Mouse (Mus musculus) cerebellum, adult 11-12 months (tissue): ENCODE measurements at regions not wholly inside any gene's neighbourhood (a gene's known extent, or its start where the extent isn't known, plus 50 kb on each side); places are given as distances from the start of the nearest gene placed in this dataset.

ENCODE experiments used
- DNase-seq: peaks from one replicate; pipeline ENCODE4 v3.0.0; 2022

- DNase-seq = no peak
Observed at GRCm38 (mm10) chr5:118426673-118427072, 133.8 kb upstream of the Med13l start.

GRCm38 (mm10) chr5:118428323-118429095, 132.0 kb upstream of the Med13l start:
- DNase-seq = no peak

- DNase-seq = no peak
Observed at GRCm38 (mm10) chr5:118433599-118433998, 126.9 kb upstream of the Med13l start.

GRCm38 (mm10) chr5:118434718-118435555, 125.5 kb upstream of the Med13l start:
- DNase-seq = no peak

GRCm38 (mm10) chr5:118435556-118435950, 124.9 kb upstream of the Med13l start:
- no peak for DNase-seq

- DNase-seq = no peak
Observed at GRCm38 (mm10) chr5:118436035-118436434, 124.4 kb upstream of the Med13l start.

GRCm38 (mm10) chr5:118436474-118437306, 123.8 kb upstream of the Med13l start:
- DNase-seq = no peak

- DNase-seq = no peak
Observed at GRCm38 (mm10) chr5:118437307-118437610, 123.2 kb upstream of the Med13l start.

- DNase-seq = no peak
Observed at GRCm38 (mm10) chr5:118438016-118438415, 122.5 kb upstream of the Med13l start.

GRCm38 (mm10) chr5:118444538-118445251, 115.8 kb upstream of the Med13l start:
- no peak for DNase-seq

- DNase-seq = no peak
Observed at GRCm38 (mm10) chr5:118445252-118445987, 115.1 kb upstream of the Med13l start.

GRCm38 (mm10) chr5:118445988-118446280, 114.5 kb upstream of the Med13l start:
- DNase-seq = no peak

GRCm38 (mm10) chr5:118446878-118447277, 113.6 kb upstream of the Med13l start:
- DNase-seq = no peak

GRCm38 (mm10) chr5:118447366-118447765, 113.1 kb upstream of the Med13l start:
- no peak for DNase-seq

GRCm38 (mm10) chr5:118448884-118449515, 111.5 kb upstream of the Med13l start:
- no peak for DNase-seq

- DNase-seq = no peak
Observed at GRCm38 (mm10) chr5:118449893-118450292, 110.6 kb upstream of the Med13l start.

- DNase-seq = no peak
Observed at GRCm38 (mm10) chr5:118452052-118452451, 108.4 kb upstream of the Med13l start.

- DNase-seq = no peak
Observed at GRCm38 (mm10) chr5:118454096-118454495, 106.4 kb upstream of the Med13l start.

GRCm38 (mm10) chr5:118458727-118459390, 101.6 kb upstream of the Med13l start:
- no peak for DNase-seq

GRCm38 (mm10) chr5:118459391-118459792, 101.1 kb upstream of the Med13l start:
- no peak for DNase-seq

- DNase-seq = no peak
Observed at GRCm38 (mm10) chr5:118461967-118462366, 98.5 kb upstream of the Med13l start.
